Mouse (Mus musculus) lung, embryonic 15.5 days (tissue): Measurements from ENCODE around the gene Recql. TPM values are rescaled to one million over a fixed set of nuclear protein-coding genes. Genes with fewer than 3 reads are reported as not detected.
"Not testable (repeated sequence)": the region's sequence is repeated elsewhere in the genome, so short reads cannot be mapped to it uniquely, and the experiment has no call there.

ENCODE experiments used
- ATAC-seq: fragments of 200-750 bp; cut with Nextera tagmentation; 2 replicates; pipeline ENCODE4 v1.8.0; 2017; ENCODE audit warnings: moderate number of reproducible peaks, borderline replicate concordance; ENCODE audit not compliant: low FRiP score, low TSS enrichment; ENCODE audit errors: extremely low read depth
- H3K27ac ChIP-seq: fragments of 300-500 bp; sonication (generic); 2 replicates; pipeline ENCODE4 v1.5.1; 2015; ENCODE audit warnings: moderate library complexity, mild to moderate bottlenecking, inconsistent platforms
- H3K27me3 ChIP-seq: fragments of 300-500 bp; sonication (generic); 2 replicates; pipeline ENCODE4 v1.6.1; 2015; ENCODE audit warnings: inconsistent platforms
- H3K36me3 ChIP-seq: fragments of 300-500 bp; sonication (generic); 2 replicates; pipeline ENCODE4 v1.6.1; 2015; ENCODE audit warnings: inconsistent platforms
- H3K4me1 ChIP-seq: fragments of 300-500 bp; sonication (generic); 2 replicates; pipeline ENCODE4 v1.6.1; 2015; ENCODE audit warnings: inconsistent platforms
- H3K4me2 ChIP-seq: fragments of 300-500 bp; sonication (generic); 2 replicates; pipeline ENCODE4 v1.6.1; 2015; ENCODE audit warnings: inconsistent platforms, mild to moderate bottlenecking, moderate library complexity
- H3K4me3 ChIP-seq: fragments of 300-500 bp; sonication (generic); 2 replicates; pipeline ENCODE4 v1.5.1; 2015; ENCODE audit warnings: mild to moderate bottlenecking, inconsistent platforms
- H3K9ac ChIP-seq: fragments of 300-500 bp; sonication (generic); 2 replicates; pipeline ENCODE4 v1.6.1; 2015; ENCODE audit warnings: inconsistent platforms
- H3K9me3 ChIP-seq: fragments of 300-500 bp; sonication (generic); 2 replicates; pipeline ENCODE4 v1.6.1; 2016; ENCODE audit warnings: inconsistent platforms
- WGBS: fragments of 180-500 bp; shearing (Covaris S2); methylation state at CpG from one replicate; pipeline ENCODE4 v1.1.7; 2015; 5-methylcytosine and 5-hydroxymethylcytosine counted together
- polyA plus RNA-seq: library from polyadenylated mRNA; unstranded; fragments of >200 nt; fragmentation: Nextera tagmentation; extraction: Ambion mirVana; gene quantifications from 2 replicates; pipeline ENCODE4 v1.2.1, GENCODE M21; 2015

Recql gene
- polyA plus RNA-seq, 1 experiment from 2014 or later: 27.1 TPM

GRCm38 (mm10) chr6:142362036-142362435 is 24.9 kb downstream of the Recql start:
- Histone ChIP-seq H3K9me3 (no peaks in the 10 kb centered on the region), H3K36me3 (peaks cover 45% of the 10 kb centered on the region), H3K27ac (no peak overlapping the region), H3K4me1 (no peaks in the 10 kb centered on the region), H3K4me2 (no peak overlapping the region), H3K4me3 (no peak overlapping the region), H3K27me3 (no peaks in the 10 kb centered on the region), H3K9ac (no peak overlapping the region)
- no peak for ATAC-seq
- 93% methylated on average over 6 of the region's 6 CpGs for WGBS

- peaks cover 49% of the 10 kb centered on the region for H3K36me3 ChIP-seq
- H3K4me1 ChIP-seq: no peaks in the 10 kb centered on the region
- H3K9ac ChIP-seq: no peak overlapping the region
- H3K4me3 ChIP-seq: no peak overlapping the region
- no peak for ATAC-seq
- 77% methylated on average over 7 of the region's 7 CpGs for WGBS
- H3K27me3 ChIP-seq: no peaks in the 10 kb centered on the region
- no peaks in the 10 kb centered on the region for H3K9me3 ChIP-seq
- H3K4me2 ChIP-seq: no peak overlapping the region
- no peak overlapping the region for H3K27ac ChIP-seq
These were observed 29.8 kb downstream of the Recql start for GRCm38 (mm10) chr6:142357106-142357505.

GRCm38 (mm10) chr6:142352099-142352498 is 34.8 kb downstream of the Recql start:
- not testable (repeated sequence) for H3K4me1 ChIP-seq, H3K27me3 ChIP-seq, H3K9me3 ChIP-seq, ATAC-seq, H3K4me2 ChIP-seq, H3K27ac ChIP-seq, H3K9ac ChIP-seq, H3K4me3 ChIP-seq
- WGBS: 79% methylated on average over 3 of the region's 3 CpGs
- peaks cover 42% of the 10 kb centered on the region for H3K36me3 ChIP-seq

DNA sequence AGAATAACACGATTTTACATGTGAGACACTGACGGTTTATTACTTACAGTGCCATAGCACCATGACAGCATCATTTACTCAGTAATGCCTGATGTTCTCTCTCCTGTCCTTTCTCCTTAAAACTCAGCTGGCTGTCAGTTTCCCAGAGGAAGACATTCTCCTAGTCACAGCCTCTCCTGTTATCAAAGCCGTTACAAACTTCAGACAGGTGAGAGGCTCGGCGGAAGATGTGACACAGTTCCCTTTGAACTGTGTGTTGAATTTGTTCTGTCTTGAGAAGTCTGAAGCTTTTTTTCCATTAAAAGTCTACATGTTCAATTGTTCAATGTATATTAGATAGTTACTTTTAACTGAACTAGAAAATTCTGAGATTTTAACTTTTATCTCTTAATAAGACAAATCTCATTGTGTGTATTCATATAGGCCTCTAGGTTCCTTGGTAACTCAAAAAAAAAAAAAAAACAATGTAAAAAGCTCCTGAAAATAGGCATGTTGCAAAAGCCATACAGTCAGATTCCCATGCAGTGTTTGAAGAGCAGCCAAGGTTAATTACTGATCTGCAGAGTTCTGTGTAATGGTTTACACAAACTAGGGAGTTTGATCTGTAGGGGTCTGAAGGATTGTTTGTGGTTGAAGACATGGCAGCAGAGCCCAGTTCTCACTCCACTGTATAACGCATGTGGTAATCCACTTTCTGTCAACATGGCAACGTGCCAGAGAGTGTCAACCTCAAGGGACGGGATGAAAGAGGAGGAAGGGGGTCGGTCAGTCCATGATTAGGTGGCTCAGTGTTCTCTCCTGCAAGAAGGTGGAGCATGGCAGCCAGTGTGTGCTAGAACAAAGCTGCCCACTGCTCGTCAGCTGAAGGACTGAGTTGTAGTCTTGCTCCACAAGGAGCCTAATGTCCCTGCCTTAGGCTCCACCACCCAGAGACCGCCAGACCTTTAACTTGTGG is 39.2 kb downstream of the Recql start:
- H3K27me3 ChIP-seq: no peaks in the 10 kb centered on the region

GRCm38 (mm10) chr6:142346181-142347110 is 40.4 kb downstream of the Recql start:
- H3K27me3 ChIP-seq: no peaks in the 10 kb centered on the region
- H3K27ac ChIP-seq: no peak overlapping the region
- H3K36me3 ChIP-seq: peaks cover 18% of the 10 kb centered on the region
- ATAC-seq: no peak
- peak overlapping the region; percentile 69 for H3K4me3 ChIP-seq
- H3K9ac ChIP-seq: peak overlapping the region; percentile 58
- H3K9me3 ChIP-seq: no peaks in the 10 kb centered on the region
- 39% methylated on average over 12 of the region's 12 CpGs for WGBS
- H3K4me1 ChIP-seq: peaks cover 9% of the 10 kb centered on the region
- peak overlapping the region; percentile 55 for H3K4me2 ChIP-seq

More for the DNA sequence above, 39.2 kb downstream of the Recql start:
- whole genome bisulfite sequencing: 55% methylated on average over 11 of the region's 11 CpGs
- Histone ChIP-seq H3K27ac (no peak overlapping the region), H3K4me2 (no peak overlapping the region), H3K4me1 (peaks cover 9% of the 10 kb centered on the region), H3K9me3 (no peaks in the 10 kb centered on the region), H3K4me3 (no peak overlapping the region), H3K36me3 (peaks cover 27% of the 10 kb centered on the region), H3K9ac (no peak overlapping the region)
- ATAC-seq: no peak

DNA sequence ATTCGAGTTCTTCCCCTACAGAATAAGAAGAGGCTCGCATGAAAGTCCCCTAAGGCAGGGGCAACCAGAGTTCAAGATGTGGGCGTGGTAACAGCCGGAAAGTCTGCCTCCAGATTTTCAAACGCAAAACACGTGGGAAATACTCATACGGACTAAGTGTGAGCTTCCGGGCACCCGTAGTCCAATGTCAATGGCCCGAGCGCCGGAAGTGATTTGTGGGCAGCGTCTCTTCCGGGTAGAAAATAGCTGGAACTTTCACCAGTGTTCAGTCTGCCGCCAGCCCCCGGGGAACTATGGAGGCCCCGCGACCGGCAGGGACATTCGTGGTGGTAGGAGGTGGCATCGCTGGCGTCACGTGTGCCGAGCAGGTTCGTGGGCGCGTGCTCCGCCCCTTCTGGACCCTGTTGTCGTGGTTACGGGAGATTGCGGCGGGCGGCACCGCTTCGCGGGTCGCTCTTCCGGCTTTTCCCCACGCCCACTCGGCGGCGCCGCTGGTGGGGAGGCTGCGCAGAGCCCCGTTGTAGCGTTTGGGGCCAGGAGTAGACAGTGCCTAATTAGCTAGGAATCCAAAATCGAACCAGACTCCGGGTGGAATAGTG is 41.3 kb downstream of the Recql start, which contains the start of gene Pyroxd1:
Pyroxd1 (plus strand) TSS at position 215 of the 599 bp plus-strand sequence.
- Histone ChIP-seq H3K27me3 (no peaks in the 10 kb centered on the region), H3K9me3 (no peaks in the 10 kb centered on the region), H3K4me3 (peak within 1 kb of the TSS; percentile 69), H3K27ac (peak within 1 kb of the TSS; percentile 82), H3K36me3 (peaks cover 13% of the 10 kb centered on the region), H3K4me2 (peak within 1 kb of the TSS; percentile 55), H3K4me1 (peaks cover 9% of the 10 kb centered on the region), H3K9ac (peak within 1 kb of the TSS; percentile 58)
- under 1% methylated on average over 48 of the region's 48 CpGs for WGBS
- ATAC-seq: peak; percentile 97

DNA sequence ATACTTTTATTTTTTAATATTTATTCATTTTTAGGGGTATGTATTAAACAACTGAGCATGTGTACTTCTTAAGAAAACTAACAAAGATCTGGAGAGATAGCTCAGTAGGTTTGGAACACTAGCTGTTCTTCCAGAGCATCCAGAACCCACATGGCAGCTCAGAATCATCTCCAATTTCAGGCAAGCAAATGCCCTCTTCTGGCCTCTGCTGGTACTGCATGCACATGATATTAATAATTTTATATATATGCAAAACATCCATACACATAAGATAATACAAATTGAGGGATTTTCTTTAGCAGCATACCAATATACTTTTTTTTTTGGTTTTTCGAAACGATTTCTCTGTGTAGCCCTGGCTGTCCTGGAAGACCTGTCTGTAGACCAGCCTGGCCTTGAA is 43.3 kb downstream of the Recql start:
- ATAC-seq: no peak
- Histone ChIP-seq H3K4me2 (no peak overlapping the region), H3K27me3 (no peaks in the 10 kb centered on the region), H3K4me3 (no peak overlapping the region), H3K36me3 (no peaks in the 10 kb centered on the region), H3K9ac (no peak overlapping the region), H3K9me3 (no peaks in the 10 kb centered on the region), H3K4me1 (peaks cover 9% of the 10 kb centered on the region), H3K27ac (no peak overlapping the region)
- WGBS: 71% methylated on average over 2 of the region's 2 CpGs

DNA sequence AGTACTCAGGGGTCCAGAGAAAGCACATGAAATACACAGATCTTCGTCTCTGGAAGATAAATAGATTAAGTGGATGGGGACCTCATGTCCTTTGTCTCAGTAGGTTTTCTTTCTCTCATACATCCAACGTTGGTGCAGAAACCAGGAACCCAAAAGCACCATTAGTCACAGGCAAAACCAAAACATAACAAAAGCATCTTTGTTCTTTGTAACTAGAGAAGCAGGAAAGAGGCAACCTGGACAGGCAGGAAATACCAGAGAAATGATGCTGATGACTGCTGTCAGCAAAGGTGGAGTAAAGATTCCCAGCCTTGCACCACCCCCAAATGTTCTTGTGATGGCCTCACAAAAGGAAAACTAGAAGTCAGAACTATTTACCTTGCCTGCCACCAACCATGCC is 47.3 kb downstream of the Recql start:
- 25% methylated on average over 2 of the region's 2 CpGs for WGBS
- no peaks in the 10 kb centered on the region for H3K36me3 ChIP-seq
- no peak overlapping the region for H3K4me2 ChIP-seq
- no peak overlapping the region for H3K4me3 ChIP-seq
- no peaks in the 10 kb centered on the region for H3K27me3 ChIP-seq
- H3K9ac ChIP-seq: no peak overlapping the region
- H3K27ac ChIP-seq: no peak overlapping the region
- no peaks in the 10 kb centered on the region for H3K4me1 ChIP-seq
- H3K9me3 ChIP-seq: no peaks in the 10 kb centered on the region
- ATAC-seq: no peak

DNA sequence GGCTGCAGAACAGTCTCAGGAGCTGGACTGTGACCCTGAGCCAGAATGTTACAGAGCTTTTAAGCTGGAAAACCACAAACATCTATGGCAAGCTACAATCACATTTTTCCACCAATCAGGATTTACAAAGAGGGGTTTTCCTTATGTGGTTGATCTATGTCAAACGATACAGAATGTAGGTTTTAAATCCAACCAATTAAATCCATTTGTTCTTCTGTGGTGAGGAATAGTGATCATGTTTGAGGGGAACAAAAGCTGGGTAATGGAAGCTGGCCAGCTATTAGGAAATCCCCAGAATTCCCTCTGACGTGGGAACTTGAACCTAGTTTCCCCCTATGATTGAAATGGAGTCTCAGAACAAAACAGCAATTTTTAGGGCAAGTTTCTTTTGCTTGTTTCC is 47.9 kb downstream of the Recql start:
- Histone ChIP-seq H3K4me1 (no peaks in the 10 kb centered on the region), H3K4me3 (no peak overlapping the region), H3K9me3 (no peaks in the 10 kb centered on the region), H3K27me3 (no peaks in the 10 kb centered on the region), H3K27ac (no peak overlapping the region), H3K36me3 (no peaks in the 10 kb centered on the region), H3K4me2 (no peak overlapping the region), H3K9ac (no peak overlapping the region)
- 65% methylated on average over 2 of the region's 2 CpGs for WGBS
- ATAC-seq: no peak

DNA sequence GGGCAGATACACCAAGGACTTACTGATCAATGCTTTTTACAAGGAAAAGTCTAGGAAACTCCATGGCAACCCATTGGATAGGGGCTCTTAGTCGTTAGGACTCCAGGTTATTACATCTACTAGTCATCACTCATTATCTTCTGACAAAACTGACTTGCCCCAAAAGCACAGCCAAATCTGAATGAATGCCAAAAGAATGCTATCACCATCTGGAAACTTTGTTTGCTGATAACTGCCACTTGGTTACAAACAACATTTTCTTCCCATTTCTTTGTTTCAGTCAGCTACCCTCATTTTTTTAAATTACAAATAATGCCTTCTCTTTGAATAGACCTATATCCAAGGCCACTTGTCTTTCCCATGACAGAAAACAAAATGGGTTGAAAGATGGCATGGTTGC is 57.7 kb downstream of the Recql start:
- Histone ChIP-seq H3K36me3 (no peaks in the 10 kb centered on the region), H3K9ac (no peak overlapping the region), H3K9me3 (no peaks in the 10 kb centered on the region), H3K4me3 (no peak overlapping the region), H3K4me2 (no peak overlapping the region), H3K27ac (no peak overlapping the region), H3K27me3 (no peaks in the 10 kb centered on the region), H3K4me1 (no peaks in the 10 kb centered on the region)
- ATAC-seq: no peak
- WGBS: 54% methylated on average over 1 of the region's 1 CpGs

DNA sequence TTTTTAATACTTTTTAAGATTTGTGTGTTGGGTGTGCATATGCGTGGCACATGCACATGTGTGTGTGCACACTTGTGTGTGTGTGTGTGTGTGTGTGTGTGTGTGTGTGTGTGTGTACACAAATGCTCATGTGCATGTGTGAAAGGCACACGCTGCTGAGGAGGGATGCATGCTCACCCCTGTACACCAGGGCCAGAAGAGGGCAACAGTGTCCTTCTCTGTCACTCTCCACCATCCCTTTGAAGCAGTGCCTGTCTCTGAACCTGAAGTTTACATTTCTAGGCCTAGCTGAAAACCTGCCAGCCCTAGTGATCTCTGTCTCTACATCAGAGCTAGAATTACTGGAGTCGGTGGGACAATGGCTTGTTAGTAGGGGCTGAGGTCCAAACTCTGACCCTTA is 60.3 kb downstream of the Recql start:
- ATAC-seq: no peak
- Histone ChIP-seq H3K36me3 (no peaks in the 10 kb centered on the region), H3K4me3 (no peak overlapping the region), H3K4me1 (no peaks in the 10 kb centered on the region), H3K9me3 (no peaks in the 10 kb centered on the region), H3K4me2 (no peak overlapping the region), H3K27me3 (no peaks in the 10 kb centered on the region), H3K27ac (no peak overlapping the region), H3K9ac (no peak overlapping the region)
- 61% methylated on average over 3 of the region's 3 CpGs for WGBS
